In the genomic region with DNA sequence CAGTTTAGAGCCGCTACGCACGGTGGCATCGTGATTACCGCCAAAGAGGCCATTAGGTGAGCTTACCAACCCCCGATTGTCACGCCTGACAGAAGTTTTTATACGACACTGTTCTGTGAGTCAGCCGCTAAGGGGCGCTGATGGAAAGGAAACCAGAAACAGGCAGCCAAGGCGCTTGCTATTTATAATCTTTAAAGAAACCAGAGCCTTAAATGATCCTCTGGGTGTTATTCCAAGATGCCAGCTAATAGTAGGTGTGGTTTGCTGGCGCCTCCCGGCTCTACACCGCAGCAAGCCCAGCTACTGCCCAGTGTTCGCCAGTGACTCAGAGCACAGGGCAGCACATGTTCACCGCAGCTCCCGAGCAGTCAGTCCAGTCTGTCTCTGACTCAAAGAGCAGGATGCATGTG, we compare ENCODE assay signal across 8 mouse cellular contexts. TPM values are rescaled to one million over a fixed set of nuclear protein-coding genes. Genes with fewer than 3 reads are reported as not detected.
A peak's percentile ranks its signal among the peaks of the same experiment; 100 is the strongest.
DNase-seq lines count a peak whose midpoint lies in the region; ATAC-seq and TF ChIP-seq lines count a peak whose summit lies in the region.

No protein-coding gene starts in this region.

- no peak overlapping the region for H3K4me3 ChIP-seq in forebrain, embryonic 12.5 days (replicated peaks)
- H3K4me3 ChIP-seq in heart, embryonic 16.5 days (ENCODE audit: low read length): peak overlapping the region; percentile 28
- no peak overlapping the region for H3K4me3 ChIP-seq in lung, adult 2 months (replicated peaks; ENCODE audit: extremely low read depth, low read depth, low read length)
- H3K4me3 ChIP-seq in olfactory bulb, adult 2 months (ENCODE audit: insufficient read depth, low read depth, low read length): peak overlapping the region; percentile 33

- peak; percentile 65; the same call in 1 of the 2 replicates for ATAC-seq in forebrain, embryonic 12.5 days (ENCODE audit: low FRiP score)
- ATAC-seq in heart, embryonic 16.5 days (replicated peaks; ENCODE audit: extremely low read depth, insufficient read depth, low FRiP score): peak; percentile 85

- no peak for TF ChIP-seq POLR2A in lung, adult 2 months (IDR thresholded peaks at IDR 0.05; ENCODE audit: borderline replicate concordance, extremely low read depth, low read depth, low read length)
- TF ChIP-seq POLR2A in olfactory bulb, adult 2 months (IDR thresholded peaks at IDR 0.05; ENCODE audit: insufficient read depth, low read depth, low read length): no peak

- TF ChIP-seq CTCF in lung, adult 2 months (IDR thresholded peaks at IDR 0.05; ENCODE audit: insufficient read depth, low read length): peak; percentile 71
- peak; percentile 41; the same call in 1 of the 2 replicates for TF ChIP-seq CTCF in olfactory bulb, adult 2 months (IDR thresholded peaks at IDR 0.05; ENCODE audit: insufficient read depth, low read depth, low read length)

- peaks cover 3% of the 10 kb centered on the region; the same call in 1 of the 2 replicates for H3K4me1 ChIP-seq in forebrain, embryonic 12.5 days
- peaks cover 15% of the 10 kb centered on the region for H3K4me1 ChIP-seq in heart, embryonic 16.5 days (ENCODE audit: control insufficient read depth, insufficient read depth, low read length)
- H3K4me1 ChIP-seq in lung, adult 2 months (ENCODE audit: control insufficient read depth, insufficient read depth, low read length): peaks cover 5% of the 10 kb centered on the region; the same call in 1 of the 2 replicates
- peaks cover 4% of the 10 kb centered on the region; the same call in 1 of the 2 replicates for H3K4me1 ChIP-seq in olfactory bulb, adult 2 months (ENCODE audit: control insufficient read depth, insufficient read depth, low read length)

- H3K4me2 ChIP-seq in forebrain, embryonic 12.5 days: 0 out of 2 replicates have a peak overlapping the region, but pooled peaks have one; percentile 4
- peak overlapping the region; percentile 53 for H3K4me2 ChIP-seq in heart, embryonic 16.5 days (ENCODE audit: low read depth, low read length)

- no peaks in the 10 kb centered on the region for H3K9me3 ChIP-seq in forebrain, embryonic 12.5 days
- H3K9me3 ChIP-seq in heart, embryonic 16.5 days (replicated peaks; ENCODE audit: control insufficient read depth, low read length): no peaks in the 10 kb centered on the region

- peak overlapping the region; percentile 34; the same call in 1 of the 2 replicates for H3K9ac ChIP-seq in forebrain, embryonic 12.5 days
- H3K9ac ChIP-seq in heart, embryonic 16.5 days (ENCODE audit: low read length): peak overlapping the region; percentile 55

- WGBS in forebrain, embryonic 12.5 days: 20% methylated on average over 17 of the region's 17 CpGs
- WGBS in heart, embryonic 16.5 days: 10% methylated on average over 17 of the region's 17 CpGs
- WGBS in lung, adult 2 months: 10% methylated on average over 17 of the region's 17 CpGs
- 5% methylated on average over 17 of the region's 17 CpGs for WGBS in olfactory bulb, adult 2 months

- DNase-seq in CD4-positive helper T cell, adult 2 months (ENCODE audit: low read depth, low spot score): peak; percentile 48
- peak; percentile 56 for DNase-seq in c-Kit-positive CD71-negative TER-119-negative erythroid progenitor cells, embryonic 14.5 days (ENCODE audit: low read depth)
- peak; percentile 91 for DNase-seq in kidney, postnatal 4 days
- peak; percentile 70 for DNase-seq in lung, adult 2 months
- DNase-seq in thymus, adult 18-20 months: peak; percentile 9 to 27

- no peaks in the 10 kb centered on the region for H3K27me3 ChIP-seq in forebrain, embryonic 12.5 days
- no peaks in the 10 kb centered on the region for H3K27me3 ChIP-seq in heart, embryonic 16.5 days (ENCODE audit: control insufficient read depth, insufficient read depth, low read length)

- no peak overlapping the region for H3K27ac ChIP-seq in forebrain, embryonic 12.5 days
- peak overlapping the region; percentile 65 for H3K27ac ChIP-seq in heart, embryonic 16.5 days (ENCODE audit: low read length)
- H3K27ac ChIP-seq in olfactory bulb, adult 2 months (ENCODE audit: insufficient read depth, low read depth, low read length): no peak overlapping the region

- 0 out of 2 replicates have a peak, but pooled peaks cover 8% of the 10 kb centered on the region for H3K36me3 ChIP-seq in forebrain, embryonic 12.5 days (replicated peaks)
- H3K36me3 ChIP-seq in heart, embryonic 16.5 days (ENCODE audit: control insufficient read depth, insufficient read depth): no peaks in the 10 kb centered on the region; the same call in 1 of the 2 replicates

RNA-seq across cellular contexts. Expression of gene Tango6, which starts 35.2 kb away (rescaled TPM):
- polyA plus RNA-seq in forebrain, embryonic 12.5 days (2016; fragmentation: Nextera tagmentation; extraction: Ambion mirVana): 8.8 and 9.9 TPM in 2 replicates
- 7.6 and 7.7 TPM in 2 replicates for polyA plus RNA-seq in heart, embryonic 16.5 days (2015; fragmentation: Nextera tagmentation; extraction: Ambion mirVana)
- 4.3 and 5.9 TPM in 2 replicates for polyA plus RNA-seq in lung, adult 2 months (2012; rRNA removed)
- polyA plus RNA-seq in olfactory bulb, adult 2 months (2012; ENCODE audit: insufficient read depth, insufficient read length, low replicate concordance, missing spikeins): not detected in 2 replicates

Comparison
In these comparisons a context has a peak if more than half of its experiments do, and no peak if none do; other contexts are left out.
1. DNase-seq: peak in every context shown above with its lines; median percentile 91 in kidney, postnatal 4 days; 70 in lung, adult 2 months; 56 in c-Kit-positive CD71-negative TER-119-negative erythroid progenitor cells, embryonic 14.5 days; 48 in CD4-positive helper T cell, adult 2 months; 18 in thymus, adult 18-20 months.
2. H3K4me3 ChIP-seq: peak in heart, embryonic 16.5 days (single experiment) and olfactory bulb, adult 2 months (single experiment); none in forebrain, embryonic 12.5 days (single experiment) and lung, adult 2 months (single experiment).